Mouse (Mus musculus): ENCODE results near the gene Leng1. TPM values are rescaled to one million over a fixed set of nuclear protein-coding genes. Genes with fewer than 3 reads are reported as not detected.
A peak's percentile ranks its signal among the peaks of the same experiment; 100 is the strongest.
"Not testable (repeated sequence)": the region's sequence is repeated elsewhere in the genome, so short reads cannot be mapped to it uniquely, and the experiment has no call there.

Leng1 gene
- polyA plus RNA-seq, 1 experiment from 2014 or later, result 16.5 TPM

DNA sequence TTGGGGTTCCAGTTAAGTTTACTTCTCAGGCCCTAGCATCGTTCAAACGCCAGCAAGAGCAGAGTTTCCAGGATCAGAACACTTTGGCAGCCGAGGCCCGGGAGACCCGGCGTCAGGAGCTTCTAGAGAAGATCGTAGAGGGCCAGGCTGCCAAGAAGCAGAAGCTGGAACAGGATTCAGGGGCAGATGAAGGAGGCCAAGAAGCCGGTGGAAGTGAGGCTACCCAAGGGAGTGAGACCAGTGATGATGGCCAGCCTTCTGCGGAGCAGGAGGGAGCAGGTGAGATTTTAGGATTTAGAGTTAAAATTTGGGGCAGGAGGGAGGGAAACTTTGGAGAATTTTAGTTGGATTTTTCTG lies 29.3 kb upstream of the Leng1 start:
- Histone ChIP-seq H3K9ac (replicated peaks; ENCODE audit: low read length) (peak overlapping the region; percentile 75), H3K4me3 (ENCODE audit: low read depth, low read length) (peak overlapping the region; percentile 70), H3K4me2 (ENCODE audit: low read depth, low read length) (peak overlapping the region; percentile 81), H3K27ac (replicated peaks; ENCODE audit: low read depth, low read length) (peak overlapping the region; percentile 95; the same call in 1 of the 2 replicates)
- 3% methylated on average over 9 of the region's 9 CpGs for WGBS
- H3K4me1 ChIP-seq (ENCODE audit: control insufficient read depth, insufficient read depth, low read length); H3K27me3 ChIP-seq (ENCODE audit: control insufficient read depth, insufficient read depth, low read length); DNase-seq (ENCODE audit: low spot score); H3K9me3 ChIP-seq (replicated peaks; ENCODE audit: control insufficient read depth, low read length); ATAC-seq (replicated peaks; ENCODE audit: insufficient number of reproducible peaks, low FRiP score, low TSS enrichment, low read depth); H3K36me3 ChIP-seq (replicated peaks; ENCODE audit: control insufficient read depth, insufficient read depth, low read depth, low read length): not testable (repeated sequence)

DNA sequence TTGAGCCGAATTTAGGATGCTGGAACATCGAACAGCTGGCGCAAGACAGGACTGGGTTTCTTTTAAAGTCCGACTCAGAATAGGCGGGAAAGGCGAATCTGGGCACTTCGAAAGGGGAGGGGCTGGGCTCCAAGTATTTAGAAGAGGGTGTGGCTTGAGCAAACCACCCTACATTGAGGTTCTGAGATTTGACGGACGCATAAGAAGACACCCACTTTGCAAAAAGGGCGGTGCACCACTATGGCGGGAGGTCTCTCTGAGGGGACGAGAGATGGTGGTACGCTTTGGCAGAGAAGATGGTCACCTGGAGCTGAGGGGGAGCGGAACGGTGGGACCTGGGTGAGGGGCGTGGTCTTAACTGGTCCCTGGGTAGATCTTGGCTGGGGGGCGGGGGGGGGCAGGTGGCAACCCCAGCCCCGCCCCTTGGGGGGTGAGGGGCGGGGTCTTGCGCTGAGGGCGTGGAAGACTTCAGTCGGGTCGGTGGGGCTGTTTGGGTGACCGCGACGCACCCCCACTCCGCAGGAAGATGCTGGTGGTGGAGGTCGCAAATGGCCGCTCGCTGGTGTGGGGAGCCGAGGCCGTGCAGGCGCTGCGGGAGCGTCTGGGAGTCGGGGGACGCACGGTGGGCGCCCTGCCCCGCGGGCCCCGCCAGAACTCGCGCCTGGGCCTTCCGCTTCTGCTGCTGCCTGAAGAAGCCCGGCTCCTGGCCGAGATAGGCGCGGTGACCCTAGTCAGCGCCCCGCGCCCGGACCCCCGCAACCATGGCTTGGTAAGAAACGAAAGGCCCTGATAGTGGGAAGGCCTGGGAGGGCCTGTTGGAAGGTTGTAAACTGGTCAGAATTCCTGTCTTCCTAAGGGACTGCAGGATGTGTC lies 28.7 kb upstream of the Leng1 start:
- Histone ChIP-seq H3K27me3 (ENCODE audit: control insufficient read depth, insufficient read depth, low read length) (no peaks in the 10 kb centered on the region), H3K27ac (replicated peaks; ENCODE audit: low read depth, low read length) (peak overlapping the region; percentile 95), H3K4me2 (ENCODE audit: low read depth, low read length) (peak overlapping the region; percentile 81), H3K4me1 (ENCODE audit: control insufficient read depth, insufficient read depth, low read length) (no peaks in the 10 kb centered on the region), H3K9ac (replicated peaks; ENCODE audit: low read length) (peak overlapping the region; percentile 87), H3K4me3 (ENCODE audit: low read depth, low read length) (peak overlapping the region; percentile 70), H3K9me3 (replicated peaks; ENCODE audit: control insufficient read depth, low read length) (no peaks in the 10 kb centered on the region), H3K36me3 (replicated peaks; ENCODE audit: control insufficient read depth, insufficient read depth, low read depth, low read length) (no peaks in the 10 kb centered on the region; the same call in 1 of the 2 replicates)
- DNase-seq (ENCODE audit: low spot score) (peak; percentile 91), ATAC-seq (replicated peaks; ENCODE audit: insufficient number of reproducible peaks, low FRiP score, low TSS enrichment, low read depth) (peak; percentile 46)
- under 1% methylated on average over 35 of the region's 55 CpGs for WGBS

DNA sequence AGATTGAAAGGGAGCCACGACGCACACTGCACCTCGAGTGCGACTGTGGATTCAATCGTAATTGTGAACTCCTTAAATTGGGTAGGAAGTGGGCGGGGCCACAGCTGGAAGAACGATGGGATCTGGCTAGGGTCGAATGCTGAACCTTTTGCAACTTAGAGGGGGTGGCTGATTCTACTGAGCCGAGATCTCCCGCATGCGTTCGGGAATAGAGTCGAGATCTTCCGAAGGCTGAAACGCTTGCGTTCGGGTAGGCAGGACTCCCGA lies 28.1 kb upstream of the Leng1 start:
- Histone ChIP-seq H3K27me3 (ENCODE audit: control insufficient read depth, insufficient read depth, low read length) (no peaks in the 10 kb centered on the region), H3K9ac (replicated peaks; ENCODE audit: low read length) (peak overlapping the region; percentile 87), H3K4me1 (ENCODE audit: control insufficient read depth, insufficient read depth, low read length) (no peaks in the 10 kb centered on the region), H3K4me2 (ENCODE audit: low read depth, low read length) (peak overlapping the region; percentile 81), H3K4me3 (ENCODE audit: low read depth, low read length) (peak overlapping the region; percentile 70), H3K27ac (replicated peaks; ENCODE audit: low read depth, low read length) (peak overlapping the region; percentile 95), H3K9me3 (replicated peaks; ENCODE audit: control insufficient read depth, low read length) (no peaks in the 10 kb centered on the region), H3K36me3 (replicated peaks; ENCODE audit: control insufficient read depth, insufficient read depth, low read depth, low read length) (no peaks in the 10 kb centered on the region; the same call in 1 of the 2 replicates)
- WGBS, result under 1% methylated on average over 18 of the region's 18 CpGs
- ATAC-seq (replicated peaks; ENCODE audit: insufficient number of reproducible peaks, low FRiP score, low TSS enrichment, low read depth) (no peak; the same call in 1 of the 2 replicates), DNase-seq (ENCODE audit: low spot score) (no peak)

DNA sequence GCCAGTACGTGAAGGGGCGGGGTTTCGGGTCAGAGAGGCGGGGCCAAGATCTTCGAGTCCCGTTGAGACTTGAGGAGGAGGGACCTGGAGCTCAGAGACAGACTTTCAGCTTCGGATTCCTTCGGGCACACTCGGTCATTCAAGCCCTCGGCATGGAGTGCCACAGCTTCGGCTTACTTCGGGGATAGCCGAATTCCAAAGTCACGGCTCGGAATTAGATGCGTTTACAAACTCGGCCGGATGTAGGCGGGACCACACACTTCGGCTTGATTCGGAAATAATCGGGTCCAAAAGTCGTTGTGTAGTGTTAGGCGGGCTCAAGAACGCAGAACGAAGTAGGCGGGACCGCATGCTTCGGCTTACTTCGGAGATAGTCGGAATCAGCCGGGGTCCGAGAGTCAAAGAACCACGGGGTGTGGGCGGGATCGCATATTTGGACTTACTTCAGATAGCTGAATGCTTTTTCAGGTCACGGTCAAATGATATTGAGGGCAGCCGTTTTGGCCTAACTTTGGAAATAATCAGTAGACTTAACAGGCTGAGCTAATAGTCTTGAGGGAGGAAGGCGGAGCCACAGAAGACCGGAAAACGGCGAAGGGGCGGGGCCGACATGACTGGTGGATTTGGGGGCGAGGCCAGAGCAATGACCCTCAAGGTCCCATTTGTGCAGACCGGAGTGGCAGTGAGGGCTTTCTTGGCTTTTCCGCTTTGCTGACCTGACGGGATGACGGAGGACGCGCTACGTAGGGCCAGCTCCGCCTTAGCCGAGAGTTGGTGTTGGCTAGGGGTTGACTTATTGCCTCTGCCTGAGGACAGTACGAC lies 27.6 kb upstream of the Leng1 start, which contains the start of gene Mboat7:
Gene Mboat7 (minus strand): TSS at position 537 of the 822 bp plus-strand sequence.
- under 1% methylated on average over 55 of the region's 55 CpGs for WGBS
- H3K27me3 ChIP-seq (ENCODE audit: control insufficient read depth, insufficient read depth, low read length), result no peaks in the 10 kb centered on the region
- H3K36me3 ChIP-seq (replicated peaks; ENCODE audit: control insufficient read depth, insufficient read depth, low read depth, low read length), result no peaks in the 10 kb centered on the region; the same call in 1 of the 2 replicates
- H3K4me3 ChIP-seq (ENCODE audit: low read depth, low read length), result peak within 1 kb of the TSS; percentile 70
- peak within 1 kb of the TSS; percentile 87 for H3K9ac ChIP-seq (replicated peaks; ENCODE audit: low read length)
- no peaks in the 10 kb centered on the region for H3K9me3 ChIP-seq (replicated peaks; ENCODE audit: control insufficient read depth, low read length)
- DNase-seq (ENCODE audit: low spot score) (peak; percentile 98), ATAC-seq (replicated peaks; ENCODE audit: insufficient number of reproducible peaks, low FRiP score, low TSS enrichment, low read depth) (peak; percentile 88)
- H3K4me2 ChIP-seq (ENCODE audit: low read depth, low read length), result peak within 1 kb of the TSS; percentile 81
- H3K27ac ChIP-seq (replicated peaks; ENCODE audit: low read depth, low read length), result peak within 1 kb of the TSS; percentile 95
- no peaks in the 10 kb centered on the region for H3K4me1 ChIP-seq (ENCODE audit: control insufficient read depth, insufficient read depth, low read length)

DNA sequence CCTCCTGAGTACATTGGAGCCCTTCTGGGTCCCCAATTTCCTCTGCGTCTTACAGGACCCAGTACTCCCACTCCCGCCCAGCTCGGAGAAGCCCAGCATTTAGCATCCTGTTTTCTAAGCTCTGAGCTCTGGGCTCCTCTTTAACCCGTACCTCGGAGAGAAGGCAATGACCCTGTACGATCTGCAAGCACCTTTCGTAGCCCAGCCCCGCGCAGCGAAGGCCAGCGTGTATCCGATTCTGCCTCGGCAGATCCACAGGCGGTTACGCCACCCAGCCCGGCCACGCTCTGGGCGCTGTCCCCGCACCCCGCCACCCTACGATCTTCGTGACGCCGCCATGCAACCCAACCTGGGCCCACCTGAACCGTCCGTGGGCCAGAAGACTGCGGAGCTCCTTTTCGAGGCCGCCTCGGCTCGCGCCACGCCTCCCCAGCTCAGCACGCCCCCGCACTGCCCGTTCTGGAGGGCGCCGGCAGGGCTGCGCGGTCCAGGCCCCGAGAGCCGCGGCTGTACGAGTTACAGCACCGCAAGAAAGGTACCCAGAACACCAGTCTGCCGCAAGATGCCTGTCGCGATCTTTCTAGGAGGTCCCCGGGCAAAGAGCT lies 26.8 kb upstream of the Leng1 start, which contains the start of gene Tsen34:
Gene Tsen34 (plus strand): TSS at position 482 of the 605 bp plus-strand sequence.
- Histone ChIP-seq H3K27ac (replicated peaks; ENCODE audit: low read depth, low read length) (peak within 1 kb of the TSS; percentile 95), H3K9ac (replicated peaks; ENCODE audit: low read length) (peak within 1 kb of the TSS; percentile 87), H3K36me3 (replicated peaks; ENCODE audit: control insufficient read depth, insufficient read depth, low read depth, low read length) (no peaks in the 10 kb centered on the region; the same call in 1 of the 2 replicates), H3K27me3 (ENCODE audit: control insufficient read depth, insufficient read depth, low read length) (no peaks in the 10 kb centered on the region), H3K4me2 (ENCODE audit: low read depth, low read length) (peak within 1 kb of the TSS; percentile 81), H3K4me1 (ENCODE audit: control insufficient read depth, insufficient read depth, low read length) (no peaks in the 10 kb centered on the region), H3K4me3 (ENCODE audit: low read depth, low read length) (peak within 1 kb of the TSS; percentile 70), H3K9me3 (replicated peaks; ENCODE audit: control insufficient read depth, low read length) (no peaks in the 10 kb centered on the region)
- DNase-seq (ENCODE audit: low spot score) (peak; percentile 25), ATAC-seq (replicated peaks; ENCODE audit: insufficient number of reproducible peaks, low FRiP score, low TSS enrichment, low read depth) (peak; percentile 72; the same call in 1 of the 2 replicates)
- WGBS, result under 1% methylated on average over 49 of the region's 49 CpGs

DNA sequence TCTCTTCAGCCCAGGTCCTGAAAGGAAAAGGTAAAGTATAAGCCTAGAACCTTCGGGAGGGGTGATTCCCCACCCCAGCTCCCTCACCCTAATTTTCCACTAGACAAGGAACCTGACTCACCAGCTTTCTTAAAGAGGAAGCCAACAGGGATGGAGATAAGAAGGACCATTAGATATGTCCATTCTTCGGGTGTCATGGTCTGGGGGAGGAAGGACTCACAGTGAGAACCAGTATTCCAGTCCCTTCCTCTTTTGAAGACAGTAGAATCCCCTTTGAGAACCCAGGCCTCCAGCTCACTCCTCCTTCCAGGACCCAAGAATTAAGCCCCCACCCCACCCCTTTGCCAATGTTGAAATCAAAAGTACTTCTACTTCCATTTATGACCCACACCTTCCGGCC lies 26.3 kb upstream of the Leng1 start:
- Histone ChIP-seq H3K27ac (replicated peaks; ENCODE audit: low read depth, low read length) (no peak overlapping the region), H3K9me3 (replicated peaks; ENCODE audit: control insufficient read depth, low read length) (no peaks in the 10 kb centered on the region), H3K36me3 (replicated peaks; ENCODE audit: control insufficient read depth, insufficient read depth, low read depth, low read length) (no peaks in the 10 kb centered on the region; the same call in 1 of the 2 replicates), H3K4me2 (ENCODE audit: low read depth, low read length) (peak overlapping the region; percentile 81), H3K27me3 (ENCODE audit: control insufficient read depth, insufficient read depth, low read length) (no peaks in the 10 kb centered on the region), H3K4me3 (ENCODE audit: low read depth, low read length) (peak overlapping the region; percentile 70), H3K4me1 (ENCODE audit: control insufficient read depth, insufficient read depth, low read length) (no peaks in the 10 kb centered on the region), H3K9ac (replicated peaks; ENCODE audit: low read length) (peak overlapping the region; percentile 87)
- DNase-seq (ENCODE audit: low spot score), result no peak
- WGBS, result 40% methylated on average over 3 of the region's 3 CpGs
- no peak for ATAC-seq (replicated peaks; ENCODE audit: insufficient number of reproducible peaks, low FRiP score, low TSS enrichment, low read depth)

DNA sequence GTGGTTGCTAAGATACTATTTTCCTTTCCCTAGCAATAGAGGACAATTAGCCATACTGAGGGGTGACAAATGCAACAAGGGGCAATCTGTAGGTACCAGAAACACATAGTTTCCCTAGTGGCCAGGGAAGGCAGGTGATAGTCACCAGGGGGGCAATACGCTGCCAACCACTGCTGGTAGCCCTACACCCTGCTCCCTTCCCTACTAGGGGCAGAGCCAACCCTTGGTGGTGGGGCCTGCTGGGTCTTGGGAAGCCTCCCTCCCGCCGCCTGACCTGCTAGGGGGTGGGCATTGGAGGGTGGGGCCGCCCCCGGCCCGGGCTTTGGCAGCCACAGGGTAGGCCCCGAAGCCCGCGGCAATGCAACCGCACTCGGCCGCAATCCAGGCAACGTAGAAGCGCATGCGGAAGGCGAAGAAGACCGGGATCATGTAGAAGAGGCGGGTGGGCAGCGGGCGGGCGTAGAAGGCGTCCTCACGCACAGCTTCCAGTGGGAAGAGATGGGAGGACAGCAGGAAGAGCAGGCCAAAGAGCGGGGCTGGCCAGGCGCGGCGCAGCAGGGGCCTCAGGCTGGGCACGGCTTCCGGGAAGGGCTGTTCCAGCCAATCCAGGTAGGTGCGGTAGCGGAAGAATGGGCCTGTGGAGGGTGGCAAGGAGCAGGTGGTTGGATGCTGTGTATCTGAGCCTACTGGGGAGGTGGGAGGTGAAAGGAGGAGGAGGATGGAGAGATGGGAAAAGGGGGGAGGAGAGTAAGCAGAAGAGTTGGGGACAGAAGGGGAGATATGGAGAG lies 20.0 kb upstream of the Leng1 start:
- DNase-seq (ENCODE audit: low spot score) (no peak), ATAC-seq (replicated peaks; ENCODE audit: insufficient number of reproducible peaks, low FRiP score, low TSS enrichment, low read depth) (no peak)
- Histone ChIP-seq H3K9ac (replicated peaks; ENCODE audit: low read length) (no peak overlapping the region), H3K4me1 (ENCODE audit: control insufficient read depth, insufficient read depth, low read length) (no peaks in the 10 kb centered on the region), H3K9me3 (replicated peaks; ENCODE audit: control insufficient read depth, low read length) (no peaks in the 10 kb centered on the region), H3K27me3 (ENCODE audit: control insufficient read depth, insufficient read depth, low read length) (no peaks in the 10 kb centered on the region), H3K36me3 (replicated peaks; ENCODE audit: control insufficient read depth, insufficient read depth, low read depth, low read length) (no peaks in the 10 kb centered on the region; the same call in 1 of the 2 replicates), H3K27ac (replicated peaks; ENCODE audit: low read depth, low read length) (no peak overlapping the region), H3K4me2 (ENCODE audit: low read depth, low read length) (no peak overlapping the region), H3K4me3 (ENCODE audit: low read depth, low read length) (no peak overlapping the region)
- 83% methylated on average over 28 of the region's 31 CpGs for WGBS
